Mouse (Mus musculus): ENCODE data around the gene Gm45261. TPM values are rescaled to one million over a fixed set of nuclear protein-coding genes. Genes with fewer than 3 reads are reported as not detected.

Gm45261 gene
- polyA plus RNA-seq, 1 experiment from 2014 or later: not detected

- DNase-seq (ENCODE audit: low spot score): no peak
- WGBS: 80% methylated on average over 3 of the region's 3 CpGs
- H3K4me1 ChIP-seq (replicated peaks; ENCODE audit: control insufficient read depth, insufficient read depth, low read length): no peaks in the 10 kb centered on the region
- ATAC-seq (replicated peaks; ENCODE audit: low FRiP score, low TSS enrichment, low read depth): no peak
- no peaks in the 10 kb centered on the region for H3K27me3 ChIP-seq (replicated peaks; ENCODE audit: control insufficient read depth, insufficient read depth, low read length)
- H3K27ac ChIP-seq (ENCODE audit: low read depth): no peak overlapping the region
- H3K9ac ChIP-seq (ENCODE audit: low read length): no peak overlapping the region
- no peak overlapping the region for H3K4me2 ChIP-seq (ENCODE audit: low read length)
- H3K36me3 ChIP-seq (ENCODE audit: control insufficient read depth, insufficient read depth, low read length): no peaks in the 10 kb centered on the region
- no peak overlapping the region for H3K4me3 ChIP-seq (ENCODE audit: low read depth, low read length)
- H3K9me3 ChIP-seq (ENCODE audit: control insufficient read depth, low read length): no peaks in the 10 kb centered on the region
Observed at GRCm38 (mm10) chr1:80403366-80403893, 57.8 kb downstream of the Gm45261 start.

- DNase-seq (ENCODE audit: low spot score) (no peak), ATAC-seq (replicated peaks; ENCODE audit: low FRiP score, low TSS enrichment, low read depth) (no peak)
- no peaks in the 10 kb centered on the region for H3K27me3 ChIP-seq (replicated peaks; ENCODE audit: control insufficient read depth, insufficient read depth, low read length)
- no peaks in the 10 kb centered on the region for H3K9me3 ChIP-seq (ENCODE audit: control insufficient read depth, low read length)
- 81% methylated on average over 1 of the region's 1 CpGs for WGBS
- no peak overlapping the region for H3K9ac ChIP-seq (ENCODE audit: low read length)
- H3K4me3 ChIP-seq (ENCODE audit: low read depth, low read length): no peak overlapping the region
- H3K4me2 ChIP-seq (ENCODE audit: low read length): no peak overlapping the region
- H3K27ac ChIP-seq (ENCODE audit: low read depth): no peak overlapping the region
- no peaks in the 10 kb centered on the region for H3K36me3 ChIP-seq (ENCODE audit: control insufficient read depth, insufficient read depth, low read length)
- no peaks in the 10 kb centered on the region for H3K4me1 ChIP-seq (replicated peaks; ENCODE audit: control insufficient read depth, insufficient read depth, low read length)
Observed at GRCm38 (mm10) chr1:80401961-80402360, 59.3 kb downstream of the Gm45261 start.

Other genes starting within 250 kb of the Gm45261 start
- 0.85 and 1.2 TPM in 2 replicates for gene Fam124b, start 243.0 kb downstream of the Gm45261 start, polyA plus RNA-seq (2014; fragmentation: Nextera tagmentation; extraction: Ambion mirVana)
- 59.0 and 60.6 TPM in 2 replicates for gene Cul3, start 121.0 kb downstream of the Gm45261 start, polyA plus RNA-seq (2014; fragmentation: Nextera tagmentation; extraction: Ambion mirVana)